13 mouse cellular contexts compared by ENCODE assay signal in genomic region chr11:106381011-106381410, GRCm38 (mm10). TPM values are rescaled to one million over a fixed set of nuclear protein-coding genes. Genes with fewer than 3 reads are reported as not detected.
DNase-seq lines count a peak whose midpoint lies in the region; ATAC-seq and TF ChIP-seq lines count a peak whose summit lies in the region.
"Had no signal": no experiment of that assay in that cellular context is flagged by ENCODE, and none has a peak within 500 bp of the region (broad histone marks: within the 10 kb centered on the region; RNA-seq: fewer than 3 reads in every experiment).

No protein-coding gene starts in this region.

- peak; percentile 31 for TF ChIP-seq CTCF in gastrocnemius, adult 2 months (IDR thresholded peaks at IDR 0.05)
- TF ChIP-seq CTCF in liver, adult 2 months (IDR thresholded peaks at IDR 0.05; ENCODE audit: low read depth, low read length): peak; percentile 22; the same call in 1 of the 2 replicates

- H3K27ac ChIP-seq in gastrocnemius, adult 2 months: peak overlapping the region; percentile 86
- H3K27ac ChIP-seq in liver, adult 2 months (replicated peaks; ENCODE audit: insufficient read depth, low read depth, low read length): no peak overlapping the region
- peak overlapping the region; percentile 86 for H3K27ac ChIP-seq in heart, embryonic 16.5 days (ENCODE audit: low read length)
- H3K27ac ChIP-seq: forebrain, embryonic 12.5 days; hindbrain, embryonic 12.5 days had no signal

- no peak for TF ChIP-seq POLR2A in liver, adult 2 months (IDR thresholded peaks at IDR 0.05; ENCODE audit: extremely low read depth, insufficient read depth, low read length)

- H3K4me3 ChIP-seq in gastrocnemius, adult 2 months: peak overlapping the region; percentile 70
- no peak overlapping the region for H3K4me3 ChIP-seq in liver, adult 2 months (ENCODE audit: insufficient read depth, low read depth, low read length)
- H3K4me3 ChIP-seq in heart, embryonic 16.5 days (ENCODE audit: low read length): peak overlapping the region; percentile 46
- H3K4me3 ChIP-seq: forebrain, embryonic 12.5 days; hindbrain, embryonic 12.5 days had no signal

- WGBS in liver, adult 2 months: 81% methylated on average over 11 of the region's 11 CpGs
- 62% methylated on average over 11 of the region's 11 CpGs for WGBS in heart, embryonic 16.5 days

- no peak overlapping the region for H3K9ac ChIP-seq in liver, adult 2 months (ENCODE audit: low read depth, low read length)
- H3K9ac ChIP-seq in heart, embryonic 16.5 days (ENCODE audit: low read length): peak overlapping the region; percentile 60
- H3K9ac ChIP-seq: forebrain, embryonic 12.5 days; hindbrain, embryonic 12.5 days had no signal

- no peaks in the 10 kb centered on the region for H3K9me3 ChIP-seq in heart, embryonic 16.5 days (replicated peaks; ENCODE audit: control insufficient read depth, low read length)
- H3K9me3 ChIP-seq: forebrain, embryonic 12.5 days; hindbrain, embryonic 12.5 days had no signal

- peak overlapping the region; percentile 54 for H3K4me2 ChIP-seq in heart, embryonic 16.5 days (ENCODE audit: low read depth, low read length)
- H3K4me2 ChIP-seq: forebrain, embryonic 12.5 days; hindbrain, embryonic 12.5 days had no signal

- H3K4me1 ChIP-seq in liver, adult 2 months (ENCODE audit: control insufficient read depth, insufficient read depth, low read length): no peaks in the 10 kb centered on the region; the same call in 1 of the 2 replicates
- peaks cover 7% of the 10 kb centered on the region; the same call in 1 of the 2 replicates for H3K4me1 ChIP-seq in heart, embryonic 16.5 days (ENCODE audit: control insufficient read depth, insufficient read depth, low read length)
- H3K4me1 ChIP-seq: forebrain, embryonic 12.5 days; hindbrain, embryonic 12.5 days had no signal

- no peak for ATAC-seq in heart, embryonic 16.5 days (replicated peaks; ENCODE audit: extremely low read depth, insufficient read depth, low FRiP score)
- ATAC-seq in megakaryocyte progenitor cell, adult 5-6 weeks (replicated peaks; ENCODE audit: poor library complexity): peak; percentile 35
- ATAC-seq in inflammation-experienced regulatory T-cells, adult 6 months: no peak
- ATAC-seq: midbrain, embryonic 16.5 days had no signal

- H3K79me2 ChIP-seq in liver, adult 2 months (ENCODE audit: control insufficient read depth, insufficient read depth, low read length): no peaks in the 10 kb centered on the region

- intact Hi-C loops in gastrocnemius, adult 2 months (cut with DNase I): no loop called here
- intact Hi-C loops in gastrocnemius, postnatal 14 days (cut with DNase I; ENCODE audit: low total_unique reads): no loop called here

- no peak for DNase-seq in gastrocnemius, adult 2 months
- DNase-seq in gastrocnemius, postnatal 14 days: no peak
- DNase-seq in liver, adult 2 months (ENCODE audit: extremely low read depth, low read depth, low spot score): no peak
- DNase-seq in liver: no peak
- DNase-seq in adrenal gland, postnatal 36 days: no peak
- DNase-seq: B cell, adult 2 months had no signal

- no peaks in the 10 kb centered on the region for H3K36me3 ChIP-seq in liver, adult 2 months (ENCODE audit: control insufficient read depth, insufficient read depth, low read length)
- H3K36me3 ChIP-seq in heart, embryonic 16.5 days (ENCODE audit: control insufficient read depth, insufficient read depth): no peaks in the 10 kb centered on the region
- H3K36me3 ChIP-seq: forebrain, embryonic 12.5 days; hindbrain, embryonic 12.5 days had no signal

- H3K27me3 ChIP-seq in liver, adult 2 months (ENCODE audit: control insufficient read depth, insufficient read depth, low read length): no peaks in the 10 kb centered on the region
- H3K27me3 ChIP-seq in heart, embryonic 16.5 days (ENCODE audit: control insufficient read depth, insufficient read depth, low read length): no peaks in the 10 kb centered on the region
- H3K27me3 ChIP-seq: forebrain, embryonic 12.5 days; hindbrain, embryonic 12.5 days had no signal

RNA-seq across cellular contexts. Expression of gene Icam2, which starts 6.9 kb away (rescaled TPM):
- total RNA-seq in gastrocnemius, adult 2 months (2021): 1 to 10 TPM; 4.2 to 6.2 TPM
- total RNA-seq in gastrocnemius, postnatal 14 days (2021): 10 to 100 TPM; 11.7 to 12.2 TPM
- 5.3 and 6.7 TPM in 2 replicates for total RNA-seq in liver, adult 2 months (2014; rRNA removed)
- polyA plus RNA-seq in liver, adult 2 months (2012; rRNA removed): 5.0 and 5.4 TPM in 2 replicates
- polyA plus RNA-seq in heart, embryonic 16.5 days (2015; fragmentation: Nextera tagmentation; extraction: Ambion mirVana): 107 and 109 TPM in 2 replicates
- total RNA-seq in megakaryocyte progenitor cell, adult 5-6 weeks (2015): 59.9 and 60.3 TPM in 2 replicates
- 87.1 and 123 TPM in 2 replicates for total RNA-seq in megakaryocyte progenitor cell, adult 5-6 weeks (2017)
- 10 to 100 TPM; 14.1 to 14.7 TPM for total RNA-seq in adrenal gland, postnatal 36 days (2021)
- 100 to 1,000 TPM in 2 of 3 experiments, 10 to 100 TPM in 1; 91.8 to 131 (median 125) TPM for polyA plus RNA-seq in inflammation-experienced regulatory T-cells, adult 6 months (2017; shearing (Covaris generic))

RNA-seq across cellular contexts. Expression of gene Prr29, which starts 15.7 kb away (rescaled TPM):
- total RNA-seq in gastrocnemius, adult 2 months (2021): 1 to 10 TPM; 3.9 to 6.5 TPM
- 10 to 100 TPM; 11.8 to 13.1 TPM for total RNA-seq in gastrocnemius, postnatal 14 days (2021)
- total RNA-seq in liver, adult 2 months (2014; rRNA removed): not detected in 2 replicates
- 0.17 TPM in 1 of 2 replicates, not detected in the other for polyA plus RNA-seq in liver, adult 2 months (2012; rRNA removed)
- 1.00 and 1.0 TPM in 2 replicates for polyA plus RNA-seq in heart, embryonic 16.5 days (2015; fragmentation: Nextera tagmentation; extraction: Ambion mirVana)
- total RNA-seq in megakaryocyte progenitor cell, adult 5-6 weeks (2015): not detected in 2 replicates
- not detected in 2 replicates for total RNA-seq in megakaryocyte progenitor cell, adult 5-6 weeks (2017)
- not detected for total RNA-seq in adrenal gland, postnatal 36 days (2021)
- polyA plus RNA-seq in inflammation-experienced regulatory T-cells, adult 6 months (2017; shearing (Covaris generic)): 1 to 10 TPM in 2 of 3 experiments, under 1 TPM in 1; 0.87 to 2.5 (median 2.3) TPM
- total RNA-seq: left cerebral cortex, adult 18-20 months had no signal
- polyA plus RNA-seq: forebrain, embryonic 12.5 days; hindbrain, embryonic 12.5 days; midbrain, embryonic 16.5 days had no signal

RNA-seq across cellular contexts. Expression of gene Scn4a, which starts 27.9 kb away (rescaled TPM):
- 100 to 1,000 TPM; 439 to 468 TPM for total RNA-seq in gastrocnemius, adult 2 months (2021)
- 100 to 1,000 TPM; 178 to 181 TPM for total RNA-seq in gastrocnemius, postnatal 14 days (2021)
- total RNA-seq in liver, adult 2 months (2014; rRNA removed): 0.09 and 0.13 TPM in 2 replicates
- polyA plus RNA-seq in liver, adult 2 months (2012; rRNA removed): 0.02 TPM in 2 replicates
- polyA plus RNA-seq in heart, embryonic 16.5 days (2015; fragmentation: Nextera tagmentation; extraction: Ambion mirVana): 0.09 and 0.36 TPM in 2 replicates
- 0.12 TPM in 1 of 2 replicates, not detected in the other for total RNA-seq in megakaryocyte progenitor cell, adult 5-6 weeks (2015)
- total RNA-seq in megakaryocyte progenitor cell, adult 5-6 weeks (2017): 0.03 TPM in 1 of 2 replicates, not detected in the other
- under 1 TPM in 1 of 2 experiments, not detected in 1; 0.10 TPM for total RNA-seq in adrenal gland, postnatal 36 days (2021)
- polyA plus RNA-seq in inflammation-experienced regulatory T-cells, adult 6 months (2017; shearing (Covaris generic)): under 1 TPM in 1 of 3 experiments, not detected in 2; 0.08 TPM
- total RNA-seq: left cerebral cortex, adult 18-20 months had no signal
- polyA plus RNA-seq: hindbrain, embryonic 12.5 days; midbrain, embryonic 16.5 days had no signal

Comparison
In these comparisons a context has a peak if more than half of its experiments do, and no peak if none do; other contexts are left out.
1. RNA of gene Scn4a, which starts 27.9 kb away (total RNA-seq): 439 to 468 TPM in gastrocnemius, adult 2 months and 178 to 181 TPM in gastrocnemius, postnatal 14 days; 0.10 TPM in adrenal gland, postnatal 36 days, 0.09 to 0.13 TPM in liver, adult 2 months and 0.03 to 0.12 TPM in megakaryocyte progenitor cell, adult 5-6 weeks; every median in the first group is over 100 times any median in the second.